Mouse (Mus musculus): ENCODE results near the gene Uba52.

The Uba52 gene

DNA sequence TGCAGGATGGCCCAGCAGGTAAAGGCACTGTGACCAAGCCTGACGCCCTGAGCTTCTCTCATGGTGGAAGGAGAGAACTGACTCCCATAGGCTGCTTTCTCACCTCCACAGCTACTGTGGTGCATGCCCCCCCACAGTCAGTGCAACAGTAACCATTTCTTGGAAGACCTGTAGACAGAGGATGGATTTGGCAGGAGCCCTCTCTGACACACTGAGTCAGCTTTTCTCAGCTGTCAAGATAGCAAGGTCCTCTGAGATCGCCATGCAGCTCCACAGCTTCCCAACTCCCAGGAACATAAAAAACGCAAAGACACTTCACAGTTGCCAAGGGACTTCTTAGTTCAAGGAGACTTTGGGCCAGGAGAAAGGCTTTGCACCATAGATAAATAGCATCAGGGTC lies 52.1 kb downstream of the Uba52 start:
- ATAC-seq (ENCODE audit: low TSS enrichment): no peak
